Mouse (Mus musculus): ENCODE data around the gene C1d. TPM values are rescaled to one million over a fixed set of nuclear protein-coding genes. Genes with fewer than 3 reads are reported as not detected.
A peak's percentile ranks its signal among the peaks of the same experiment; 100 is the strongest.
"Not testable (repeated sequence)": the region's sequence is repeated elsewhere in the genome, so short reads cannot be mapped to it uniquely, and the experiment has no call there.

The C1d gene
- total RNA-seq (2015): 56.0 and 56.7 TPM in 2 replicates
- total RNA-seq (2017): 44.9 and 52.2 TPM in 2 replicates

GRCm38 (mm10) chr11:17257443-17257842, at the start of gene C1d:
Gene C1d, plus strand, starts transcription at chr11:17257579.
- peak; percentile 97 for ATAC-seq (ENCODE audit: poor library complexity, severe bottlenecking)

GRCm38 (mm10) chr11:17211258-17212140, 45.9 kb upstream of the C1d start, which contains the start of gene Pno1:
Gene Pno1, minus strand, starts transcription at chr11:17211568.
- ATAC-seq (ENCODE audit: poor library complexity, severe bottlenecking): peak; percentile 89

DNA sequence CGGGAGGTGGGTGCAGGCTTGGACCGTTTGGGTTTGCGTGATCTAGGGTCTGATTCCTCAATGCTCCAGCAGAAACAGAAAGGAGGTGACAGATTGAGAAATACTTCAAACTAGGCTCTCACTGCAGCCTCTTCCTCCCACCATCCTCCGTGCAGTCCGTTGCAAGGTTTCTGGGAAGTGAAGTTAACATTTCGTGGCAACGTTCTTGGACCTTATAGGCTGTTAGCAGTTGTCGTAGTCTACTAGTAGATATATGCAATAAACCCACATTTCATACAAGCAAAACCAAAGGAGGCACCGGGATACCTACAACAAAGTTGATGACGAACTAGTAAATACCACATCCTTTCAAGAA, 45.3 kb upstream of the C1d start:
- ATAC-seq (ENCODE audit: poor library complexity, severe bottlenecking): peak; percentile 45; the same call in 1 of the 2 replicates

DNA sequence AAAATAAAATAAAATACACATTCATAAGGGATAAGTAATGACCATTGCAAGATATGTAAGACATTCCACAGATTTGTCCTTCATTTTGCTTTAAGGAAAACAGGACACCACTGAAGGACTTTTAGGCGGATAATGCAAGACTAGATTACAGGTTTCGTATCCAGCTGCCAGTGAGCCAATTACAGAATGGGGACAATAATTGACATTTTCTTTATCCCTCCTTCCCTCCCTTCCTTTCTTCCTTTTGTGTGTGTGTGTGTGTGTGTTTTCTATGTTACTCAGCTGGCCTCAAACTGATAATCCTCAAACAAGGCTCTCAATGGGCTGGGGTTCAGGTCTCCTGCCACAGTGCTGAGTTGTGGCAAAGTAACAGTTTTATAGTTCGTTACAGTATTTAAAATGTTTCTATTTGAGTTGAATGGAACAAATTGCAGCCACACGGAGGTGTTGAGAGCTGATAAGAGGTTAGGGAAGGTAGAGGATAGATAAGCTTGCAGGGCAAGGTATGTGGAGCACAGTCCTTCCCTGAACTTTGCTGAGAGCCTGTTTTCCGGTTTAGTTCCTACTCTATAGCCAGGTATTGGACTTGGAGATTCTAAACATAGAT, 44.4 kb upstream of the C1d start:
- no peak for ATAC-seq (ENCODE audit: poor library complexity, severe bottlenecking)

DNA sequence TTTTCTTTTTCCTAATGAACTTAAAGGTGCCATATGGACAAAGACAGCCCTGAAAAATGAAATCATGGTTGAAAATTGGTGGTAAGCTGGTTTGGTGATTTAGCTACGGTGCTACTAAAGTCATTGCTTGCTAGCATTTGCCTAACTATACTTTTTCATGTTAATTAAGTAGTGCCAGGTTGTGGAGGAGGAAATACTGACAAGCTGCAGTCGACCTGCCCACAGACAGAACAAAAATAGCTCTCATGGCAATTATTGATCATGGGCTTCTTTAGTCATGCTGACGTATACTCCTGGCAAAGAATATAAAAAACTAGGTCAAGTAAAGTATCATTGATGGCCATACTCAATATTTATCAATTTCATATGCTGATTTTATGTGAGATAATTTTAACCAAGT, 41.9 kb upstream of the C1d start:
- no peak for ATAC-seq (ENCODE audit: poor library complexity, severe bottlenecking)

DNA sequence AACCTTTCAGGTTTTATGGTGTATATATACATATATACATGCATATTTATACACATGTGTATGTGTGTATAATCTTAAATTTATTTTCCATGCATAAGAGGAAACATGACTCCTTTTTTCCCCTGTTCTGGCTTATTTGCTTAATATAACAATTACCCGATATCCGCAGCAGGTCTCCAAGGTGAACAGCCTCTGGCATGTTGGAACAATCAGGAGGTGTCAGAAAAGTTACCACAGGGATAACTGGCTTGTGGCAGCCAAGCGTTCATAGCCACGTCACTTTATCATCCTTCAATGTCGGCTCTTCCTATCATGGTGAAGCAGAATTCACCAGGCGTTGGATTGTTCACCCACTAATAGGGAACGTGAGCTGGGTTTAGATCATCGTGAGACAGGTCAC, 36.3 kb upstream of the C1d start:
- ATAC-seq (ENCODE audit: poor library complexity, severe bottlenecking): 0 out of 2 replicates have a peak, but pooled peaks have one; percentile 43

DNA sequence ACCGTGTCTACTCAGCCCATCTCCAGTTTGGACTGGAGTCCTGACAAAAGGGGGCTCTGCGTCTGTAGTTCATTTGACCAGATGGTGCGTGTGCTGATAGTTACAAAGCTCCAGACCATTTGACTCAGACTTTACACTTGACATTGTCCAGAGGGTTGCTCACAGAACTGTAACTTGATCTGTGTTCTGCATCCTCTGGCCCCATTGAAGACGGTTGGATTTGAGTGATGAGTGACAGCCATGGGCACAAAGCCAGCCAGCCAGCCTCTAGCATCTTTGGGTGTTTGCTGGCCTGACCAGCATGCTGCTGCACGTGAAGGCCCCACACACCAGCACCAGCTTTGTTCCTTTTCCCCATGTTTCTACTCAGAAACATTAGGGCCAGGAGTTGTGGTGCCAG, 24.6 kb upstream of the C1d start:
- ATAC-seq (ENCODE audit: poor library complexity, severe bottlenecking): no peak

DNA sequence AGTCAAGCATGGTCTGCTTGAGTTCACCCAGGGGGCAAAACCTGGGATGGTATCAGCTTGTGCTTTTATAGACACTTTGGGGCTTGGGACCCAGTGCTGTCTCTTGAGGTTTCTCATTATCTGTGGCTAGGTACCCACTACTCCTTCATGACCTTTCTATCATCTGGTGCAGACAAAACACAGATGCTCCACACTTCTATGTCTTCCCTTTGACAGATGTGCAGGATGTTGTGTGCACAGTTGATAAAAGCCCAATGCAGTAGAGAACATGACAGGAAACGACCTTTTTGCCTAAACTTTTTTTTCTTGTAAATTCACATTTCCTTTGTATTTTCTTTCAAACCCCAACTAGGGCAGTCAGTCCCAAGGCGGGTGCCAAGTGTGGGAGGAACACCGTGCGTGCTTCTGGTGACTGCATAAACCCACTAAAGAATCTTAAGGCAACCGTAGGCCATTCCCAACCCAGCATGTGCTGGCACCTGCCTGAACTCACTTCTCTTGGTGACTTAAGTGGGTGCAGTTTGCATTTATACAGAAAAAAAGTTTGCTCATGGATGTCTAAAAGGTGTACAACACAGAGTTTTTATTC, 20.8 kb upstream of the C1d start:
- ATAC-seq (ENCODE audit: poor library complexity, severe bottlenecking): no peak

DNA sequence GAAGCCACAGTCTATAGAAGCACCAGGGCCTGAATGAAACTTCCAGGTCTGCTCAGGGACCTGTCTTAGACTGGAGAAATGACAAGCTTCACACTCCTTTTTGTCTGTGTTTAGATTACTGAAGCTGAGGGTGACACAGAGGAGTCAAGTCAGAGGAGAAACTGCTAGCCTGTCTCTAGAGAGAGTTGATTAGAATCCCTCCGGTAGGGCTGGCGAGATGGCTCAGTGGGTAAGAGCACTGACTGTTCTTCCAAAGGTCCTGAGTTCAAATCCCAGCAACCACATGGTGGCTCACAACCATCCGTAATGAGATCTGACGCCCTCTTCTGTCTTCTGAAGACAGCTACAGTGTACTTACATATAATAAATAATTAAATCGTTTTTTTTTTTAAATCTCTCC, 18.8 kb upstream of the C1d start:
- not testable (repeated sequence) for ATAC-seq (ENCODE audit: poor library complexity, severe bottlenecking)

DNA sequence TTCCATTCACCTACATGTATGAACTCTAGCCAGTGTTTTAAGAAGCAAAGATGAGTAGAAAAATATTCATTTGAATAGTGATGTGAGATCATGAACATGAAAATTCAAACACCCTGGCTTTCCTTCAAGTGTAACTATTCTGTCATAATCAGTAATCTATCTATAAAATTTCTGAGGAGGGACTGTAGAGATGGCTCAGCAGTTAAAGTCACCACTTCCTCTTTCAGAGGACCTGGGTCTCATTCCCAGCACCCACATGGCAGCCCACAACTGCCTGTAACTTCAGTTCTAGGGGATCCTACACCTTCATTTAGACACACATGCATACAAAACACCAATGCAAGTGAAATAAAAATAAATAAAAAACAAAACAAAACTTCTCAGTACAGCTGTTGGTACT, 8.7 kb upstream of the C1d start:
- no peak for ATAC-seq (ENCODE audit: poor library complexity, severe bottlenecking)

DNA sequence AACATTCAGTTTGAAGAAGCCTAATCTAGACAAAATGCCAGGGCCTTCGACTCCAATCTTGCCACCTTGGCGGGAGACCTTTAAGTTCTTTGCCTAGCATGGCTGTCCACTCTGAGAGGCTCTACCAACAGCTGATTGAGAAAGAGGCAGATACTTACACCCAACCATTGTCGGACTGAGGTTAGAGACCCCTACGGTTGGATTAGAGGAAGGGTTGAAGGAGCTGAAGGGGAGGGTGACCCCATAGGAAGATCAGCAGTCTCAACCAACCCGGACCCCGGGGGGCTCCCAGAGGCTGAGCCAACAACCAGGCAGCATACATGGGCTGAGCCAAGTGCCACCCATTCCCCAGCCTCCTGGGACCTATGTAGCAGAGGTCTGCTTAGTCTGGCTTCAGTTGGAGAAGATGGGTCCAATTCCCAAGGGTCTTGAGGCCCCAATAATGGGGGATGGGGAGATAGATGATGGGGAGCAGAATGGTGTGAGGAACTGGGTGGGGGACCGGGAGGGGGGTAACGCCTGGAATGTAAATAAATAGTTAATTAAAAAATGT, 490 bp upstream of the C1d start:
- no peak for ATAC-seq (ENCODE audit: poor library complexity, severe bottlenecking)

GRCm38 (mm10) chr11:17257861-17258260, 482 bp downstream of the C1d start:
- ATAC-seq (ENCODE audit: poor library complexity, severe bottlenecking): peak; percentile 82

GRCm38 (mm10) chr11:17267176-17267575, 9.8 kb downstream of the C1d start:
- ATAC-seq (ENCODE audit: poor library complexity, severe bottlenecking): no peak

DNA sequence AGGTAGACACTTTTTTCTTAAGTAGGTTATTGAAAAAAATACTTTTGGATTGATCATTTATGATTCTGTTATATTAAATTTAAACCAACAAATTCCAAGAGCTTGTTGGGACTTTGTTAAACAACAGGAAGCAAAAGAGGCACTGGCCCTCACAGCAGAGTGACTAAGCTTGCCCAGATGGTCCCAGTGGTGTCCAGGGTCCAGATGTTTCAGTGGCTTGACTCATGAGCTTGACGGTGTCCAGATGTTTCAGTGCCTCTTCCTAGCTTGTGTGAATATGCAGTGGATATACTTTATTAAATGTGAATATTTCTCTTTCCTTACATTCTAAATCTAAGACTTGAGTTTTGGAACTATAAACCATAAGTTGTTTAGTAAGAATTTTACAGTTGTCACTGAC, 11.4 kb downstream of the C1d start:
- no peak for ATAC-seq (ENCODE audit: poor library complexity, severe bottlenecking)

DNA sequence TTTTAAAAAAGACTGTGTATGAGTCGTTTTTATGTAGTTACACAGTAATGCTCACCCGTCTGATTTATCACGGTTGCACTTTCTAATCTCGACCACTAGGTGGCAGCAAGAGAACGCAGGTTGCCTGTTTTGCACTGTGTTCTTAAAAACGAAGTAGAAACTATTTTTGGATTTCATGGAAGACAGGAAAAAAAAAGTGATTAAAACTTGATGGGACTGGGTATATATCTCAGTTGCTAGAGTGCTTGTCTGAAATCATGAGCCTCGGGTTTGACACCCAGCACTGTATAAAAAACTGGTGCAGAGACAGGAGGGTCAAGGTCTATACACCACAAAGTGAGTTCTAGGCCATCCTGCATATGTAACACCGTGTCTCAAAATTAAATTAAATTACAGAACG, 22.6 kb downstream of the C1d start:
- ATAC-seq (ENCODE audit: poor library complexity, severe bottlenecking): peak; percentile 90

DNA sequence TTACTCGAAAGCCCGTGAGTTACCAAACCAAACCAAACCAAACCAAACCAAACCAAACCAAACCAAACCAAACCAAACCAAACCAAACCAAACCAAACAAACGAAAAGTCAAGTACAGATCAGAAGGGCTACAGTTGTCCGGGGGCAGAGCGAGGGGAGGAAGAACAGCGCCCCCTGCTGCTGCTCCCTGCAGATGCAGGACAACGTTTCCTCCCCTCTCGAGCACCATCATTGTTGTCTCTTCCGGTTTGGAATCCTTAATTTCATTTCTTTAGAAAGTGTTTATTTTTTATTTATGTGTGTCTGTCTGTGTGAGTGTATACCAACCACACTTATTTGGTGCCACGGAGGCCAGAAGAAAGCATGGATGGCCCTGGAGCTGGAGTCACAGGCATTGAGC, 26.7 kb downstream of the C1d start:
- peak; percentile 84 for ATAC-seq (ENCODE audit: poor library complexity, severe bottlenecking)

DNA sequence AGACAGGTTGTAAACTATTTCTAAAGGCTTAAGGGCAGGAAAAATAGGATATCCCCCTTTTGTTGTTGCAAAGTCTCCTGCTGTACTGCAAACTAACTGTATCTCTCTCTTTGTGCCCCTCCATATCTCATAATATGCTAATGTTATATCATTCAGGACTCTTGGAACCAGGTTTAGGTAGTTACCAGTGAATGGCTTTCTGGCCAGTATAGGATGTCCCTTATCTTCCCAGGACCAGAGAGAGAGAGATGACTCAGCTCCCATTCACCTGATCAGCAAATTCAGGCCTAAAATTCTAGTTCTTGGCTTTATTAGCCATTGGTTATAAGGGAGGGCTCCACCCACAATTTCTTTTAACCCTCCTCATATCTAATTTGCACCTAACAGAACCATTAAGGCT, 31.5 kb downstream of the C1d start:
- ATAC-seq (ENCODE audit: poor library complexity, severe bottlenecking): no peak

GRCm38 (mm10) chr11:17306007-17306891, 48.9 kb downstream of the C1d start:
- ATAC-seq (ENCODE audit: poor library complexity, severe bottlenecking): no peak

DNA sequence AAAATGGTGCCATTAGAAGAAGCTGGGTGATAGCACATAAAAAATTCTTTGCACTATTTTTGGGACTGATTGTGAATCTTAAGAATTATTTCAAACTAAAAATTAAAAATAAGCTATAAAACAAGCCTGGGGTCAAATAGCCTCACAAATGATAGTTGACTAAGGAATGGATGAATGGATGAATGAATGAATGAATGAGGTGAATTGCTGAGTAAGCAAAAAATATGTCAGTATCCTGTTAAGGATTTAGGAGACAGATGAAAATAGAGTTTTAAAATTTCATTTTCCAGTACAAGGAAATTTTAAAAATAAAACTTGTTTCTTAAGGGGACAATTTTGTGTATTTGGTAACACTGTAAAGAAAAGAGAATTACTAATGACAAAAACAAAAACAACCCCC, 50.1 kb downstream of the C1d start:
- no peak for ATAC-seq (ENCODE audit: poor library complexity, severe bottlenecking)

All from megakaryocyte, adult 5-6 weeks (primary cell).